Mouse (Mus musculus): ENCODE measurements at regions not wholly inside any gene's neighbourhood (a gene's known extent, or its start where the extent isn't known, plus 50 kb on each side); places are given as distances from the start of the nearest gene placed in this dataset.

DNA sequence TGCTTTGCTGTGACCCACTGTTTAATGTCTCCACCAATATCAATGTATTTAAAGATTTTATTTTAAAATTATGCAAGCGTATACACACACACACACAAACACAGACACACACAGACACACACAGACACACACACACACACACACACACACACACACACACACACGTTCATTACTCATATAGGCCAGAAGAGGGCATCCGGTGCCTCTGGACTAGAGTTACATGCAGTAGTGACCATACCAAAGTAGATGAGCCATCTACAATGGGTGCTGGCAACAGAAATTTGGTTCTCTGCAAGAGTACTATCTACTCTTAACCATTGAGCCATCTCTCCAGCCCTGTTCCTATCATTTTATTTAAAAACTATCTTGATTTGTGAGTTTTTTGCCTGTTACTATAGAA lies 130.2 kb upstream of the Fstl4 start:
- no peak for ATAC-seq (ENCODE audit: insufficient number of reproducible peaks, low FRiP score, low TSS enrichment, low read depth)
- no peaks in the 10 kb centered on the region for H3K4me1 ChIP-seq
- H3K27ac ChIP-seq (replicated peaks): no peak overlapping the region
- no peaks in the 10 kb centered on the region for H3K27me3 ChIP-seq
- WGBS: 70% methylated on average over 3 of the region's 3 CpGs
- no peaks in the 10 kb centered on the region for H3K36me3 ChIP-seq
- H3K9me3 ChIP-seq (replicated peaks): no peaks in the 10 kb centered on the region
- H3K4me3 ChIP-seq (replicated peaks): no peak overlapping the region
- no peak overlapping the region for H3K9ac ChIP-seq
- H3K4me2 ChIP-seq (replicated peaks): no peak overlapping the region

- Histone ChIP-seq H3K9ac (no peak overlapping the region), H3K27me3 (peaks cover 4% of the 10 kb centered on the region; the same call in 1 of the 2 replicates), H3K27ac (replicated peaks) (no peak overlapping the region), H3K4me2 (replicated peaks) (no peak overlapping the region), H3K9me3 (replicated peaks) (no peaks in the 10 kb centered on the region), H3K36me3 (no peaks in the 10 kb centered on the region), H3K4me1 (no peaks in the 10 kb centered on the region), H3K4me3 (replicated peaks) (no peak overlapping the region)
- WGBS: 65% methylated on average over 13 of the region's 13 CpGs
- ATAC-seq (ENCODE audit: insufficient number of reproducible peaks, low FRiP score, low TSS enrichment, low read depth): no peak
These were observed 128.6 kb upstream of the Fstl4 start for GRCm38 (mm10) chr11:52635716-52636389.

- no peak overlapping the region for H3K4me2 ChIP-seq (replicated peaks)
- H3K9ac ChIP-seq: no peak overlapping the region
- H3K4me1 ChIP-seq: no peaks in the 10 kb centered on the region
- WGBS: 96% methylated on average over 1 of the region's 1 CpGs
- H3K9me3 ChIP-seq (replicated peaks): no peaks in the 10 kb centered on the region
- peaks cover 11% of the 10 kb centered on the region; the same call in 1 of the 2 replicates for H3K27me3 ChIP-seq
- H3K36me3 ChIP-seq: no peaks in the 10 kb centered on the region
- no peak overlapping the region for H3K27ac ChIP-seq (replicated peaks)
- H3K4me3 ChIP-seq (replicated peaks): no peak overlapping the region
- no peak for ATAC-seq (ENCODE audit: insufficient number of reproducible peaks, low FRiP score, low TSS enrichment, low read depth)
These were observed 125.5 kb upstream of the Fstl4 start for GRCm38 (mm10) chr11:52638939-52639338.

GRCm38 (mm10) chr11:52641725-52642338 lies 122.6 kb upstream of the Fstl4 start:
- Histone ChIP-seq H3K9me3 (replicated peaks) (no peaks in the 10 kb centered on the region), H3K36me3 (no peaks in the 10 kb centered on the region), H3K4me3 (replicated peaks) (no peak overlapping the region), H3K4me2 (replicated peaks) (no peak overlapping the region), H3K27ac (replicated peaks) (no peak overlapping the region), H3K9ac (no peak overlapping the region), H3K27me3 (peaks cover 11% of the 10 kb centered on the region; the same call in 1 of the 2 replicates), H3K4me1 (no peaks in the 10 kb centered on the region)
- ATAC-seq (ENCODE audit: insufficient number of reproducible peaks, low FRiP score, low TSS enrichment, low read depth): no peak
- 24% methylated on average over 14 of the region's 14 CpGs for WGBS

GRCm38 (mm10) chr11:52644081-52644768 lies 120.2 kb upstream of the Fstl4 start:
- H3K36me3 ChIP-seq: no peaks in the 10 kb centered on the region
- H3K4me2 ChIP-seq (replicated peaks): no peak overlapping the region
- no peak; the same call in 1 of the 2 replicates for ATAC-seq (ENCODE audit: insufficient number of reproducible peaks, low FRiP score, low TSS enrichment, low read depth)
- WGBS: 27% methylated on average over 6 of the region's 6 CpGs
- H3K9ac ChIP-seq: no peak overlapping the region
- peaks cover 3% of the 10 kb centered on the region; the same call in 1 of the 2 replicates for H3K4me1 ChIP-seq
- H3K9me3 ChIP-seq (replicated peaks): no peaks in the 10 kb centered on the region
- H3K27ac ChIP-seq (replicated peaks): no peak overlapping the region
- no peak overlapping the region for H3K4me3 ChIP-seq (replicated peaks)
- H3K27me3 ChIP-seq: peaks cover 11% of the 10 kb centered on the region; the same call in 1 of the 2 replicates

GRCm38 (mm10) chr11:52648176-52648839 lies 116.1 kb upstream of the Fstl4 start:
- Histone ChIP-seq H3K4me2 (replicated peaks) (no peak overlapping the region), H3K4me1 (peaks cover 3% of the 10 kb centered on the region; the same call in 1 of the 2 replicates), H3K9me3 (replicated peaks) (no peaks in the 10 kb centered on the region), H3K27ac (replicated peaks) (no peak overlapping the region), H3K27me3 (no peaks in the 10 kb centered on the region), H3K4me3 (replicated peaks) (no peak overlapping the region), H3K36me3 (no peaks in the 10 kb centered on the region), H3K9ac (no peak overlapping the region)
- ATAC-seq (ENCODE audit: insufficient number of reproducible peaks, low FRiP score, low TSS enrichment, low read depth): no peak; the same call in 1 of the 2 replicates
- 46% methylated on average over 15 of the region's 15 CpGs for WGBS

GRCm38 (mm10) chr11:52648849-52649400 lies 115.5 kb upstream of the Fstl4 start:
- 75% methylated on average over 8 of the region's 8 CpGs for WGBS
- no peak overlapping the region for H3K4me3 ChIP-seq (replicated peaks)

DNA sequence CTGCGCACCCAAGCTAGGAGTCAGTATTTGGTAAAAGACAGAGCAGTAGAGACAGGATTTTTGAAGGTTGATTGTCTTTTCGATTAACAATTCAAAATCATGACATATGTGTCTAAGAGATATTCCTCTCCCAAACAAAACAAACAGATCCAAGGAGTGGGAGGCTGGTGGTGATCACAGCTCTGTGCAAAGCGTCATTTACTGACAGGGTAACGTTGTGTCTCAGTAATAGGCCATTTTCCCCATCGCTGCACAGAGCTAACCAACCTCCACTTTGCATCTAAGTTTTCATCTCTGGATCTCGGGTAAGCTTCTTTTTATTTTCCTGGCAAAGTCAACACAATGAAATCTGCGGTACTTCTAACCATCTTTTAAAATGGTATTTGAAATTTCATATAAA lies 109.8 kb upstream of the Fstl4 start:
- no peak for ATAC-seq (ENCODE audit: insufficient number of reproducible peaks, low FRiP score, low TSS enrichment, low read depth)
- 78% methylated on average over 7 of the region's 7 CpGs for WGBS
- H3K4me3 ChIP-seq (replicated peaks): no peak overlapping the region
- no peaks in the 10 kb centered on the region for H3K9me3 ChIP-seq (replicated peaks)
- no peak overlapping the region for H3K4me2 ChIP-seq (replicated peaks)
- H3K9ac ChIP-seq: no peak overlapping the region
- H3K4me1 ChIP-seq: no peaks in the 10 kb centered on the region
- no peak overlapping the region for H3K27ac ChIP-seq (replicated peaks)
- no peaks in the 10 kb centered on the region for H3K27me3 ChIP-seq
- H3K36me3 ChIP-seq: no peaks in the 10 kb centered on the region

More at GRCm38 (mm10) chr11:52648849-52649400, 115.5 kb upstream of the Fstl4 start:
- peaks cover 3% of the 10 kb centered on the region; the same call in 1 of the 2 replicates for H3K4me1 ChIP-seq
- no peak overlapping the region for H3K9ac ChIP-seq
- H3K4me2 ChIP-seq (replicated peaks): no peak overlapping the region
- no peak overlapping the region for H3K27ac ChIP-seq (replicated peaks)
- no peaks in the 10 kb centered on the region for H3K36me3 ChIP-seq
- H3K27me3 ChIP-seq: no peaks in the 10 kb centered on the region
- ATAC-seq (ENCODE audit: insufficient number of reproducible peaks, low FRiP score, low TSS enrichment, low read depth): no peak
- H3K9me3 ChIP-seq (replicated peaks): no peaks in the 10 kb centered on the region

DNA sequence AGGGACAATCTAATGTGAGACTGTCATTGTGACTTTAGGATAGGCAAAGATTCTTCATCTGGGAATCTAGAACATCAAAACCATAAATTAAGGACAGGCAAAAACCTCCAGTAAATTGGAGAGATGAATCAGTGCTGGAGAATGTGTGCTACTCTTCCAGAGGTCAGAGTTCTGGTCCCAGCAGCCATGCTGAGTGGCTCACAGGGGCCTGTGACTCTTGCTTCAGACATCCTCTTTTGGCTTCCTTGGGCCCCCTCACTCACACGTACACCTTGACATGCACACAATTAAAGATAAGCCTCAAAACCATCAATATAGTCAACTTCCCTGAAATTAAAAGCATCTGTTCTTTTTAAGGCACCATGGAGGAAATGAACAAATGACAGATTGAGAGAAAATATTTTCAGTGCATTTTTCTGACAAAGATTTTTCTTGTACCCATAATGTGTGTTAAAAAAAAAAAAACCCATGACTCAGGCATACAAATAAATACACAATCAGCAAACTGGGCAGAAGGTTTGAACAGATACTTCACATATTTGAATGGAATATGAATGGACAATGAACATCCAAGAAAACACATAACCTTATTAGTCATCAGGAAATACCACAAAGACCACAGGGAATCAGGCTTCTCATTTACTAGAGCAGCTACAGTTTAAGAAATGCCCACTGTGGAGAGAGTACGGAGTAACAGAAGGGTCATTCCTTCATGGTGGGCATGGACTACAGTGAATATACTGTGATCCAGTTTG lies 108.5 kb upstream of the Fstl4 start:
- 37% methylated on average over 2 of the region's 2 CpGs for WGBS
- no peaks in the 10 kb centered on the region for H3K27me3 ChIP-seq
- H3K4me3 ChIP-seq (replicated peaks): no peak overlapping the region
- ATAC-seq (ENCODE audit: insufficient number of reproducible peaks, low FRiP score, low TSS enrichment, low read depth): no peak
- H3K9me3 ChIP-seq (replicated peaks): no peaks in the 10 kb centered on the region
- H3K4me2 ChIP-seq (replicated peaks): no peak overlapping the region
- no peaks in the 10 kb centered on the region for H3K4me1 ChIP-seq
- H3K36me3 ChIP-seq: no peaks in the 10 kb centered on the region
- H3K27ac ChIP-seq (replicated peaks): no peak overlapping the region
- no peak overlapping the region for H3K9ac ChIP-seq

GRCm38 (mm10) chr11:52661234-52661633 lies 103.2 kb upstream of the Fstl4 start:
- no peak for ATAC-seq (ENCODE audit: insufficient number of reproducible peaks, low FRiP score, low TSS enrichment, low read depth)
- no peak overlapping the region for H3K4me2 ChIP-seq (replicated peaks)
- H3K36me3 ChIP-seq: no peaks in the 10 kb centered on the region
- H3K9me3 ChIP-seq (replicated peaks): no peaks in the 10 kb centered on the region
- no peaks in the 10 kb centered on the region for H3K4me1 ChIP-seq
- H3K9ac ChIP-seq: no peak overlapping the region
- WGBS: 73% methylated on average over 12 of the region's 12 CpGs
- no peak overlapping the region for H3K27ac ChIP-seq (replicated peaks)
- no peak overlapping the region for H3K4me3 ChIP-seq (replicated peaks)
- H3K27me3 ChIP-seq: no peaks in the 10 kb centered on the region

All from embryonic facial prominence, embryonic 15.5 days (tissue).